Mouse (Mus musculus): ENCODE measurements around the gene Npepps. TPM values are rescaled to one million over a fixed set of nuclear protein-coding genes. Genes with fewer than 3 reads are reported as not detected.
"Not testable (repeated sequence)": the region's sequence is repeated elsewhere in the genome, so short reads cannot be mapped to it uniquely, and the experiment has no call there.

Npepps gene
- polyA plus RNA-seq, 1 experiment from 2014 or later, result 98.6 TPM

- Histone ChIP-seq H3K9me3 (ENCODE audit: control insufficient read depth, low read length) (no peaks in the 10 kb centered on the region), H3K4me3 (ENCODE audit: low read depth, low read length) (no peak overlapping the region), H3K36me3 (ENCODE audit: control insufficient read depth, insufficient read depth, low read length) (no peaks in the 10 kb centered on the region), H3K27me3 (ENCODE audit: control insufficient read depth, insufficient read depth, low read length) (no peaks in the 10 kb centered on the region), H3K27ac (ENCODE audit: low read depth, low read length) (no peak overlapping the region), H3K9ac (ENCODE audit: low read length) (no peak overlapping the region), H3K4me2 (ENCODE audit: low read depth) (no peak overlapping the region), H3K4me1 (ENCODE audit: control insufficient read depth, insufficient read depth, low read length) (peaks cover 8% of the 10 kb centered on the region)
- 93% methylated on average over 2 of the region's 2 CpGs for WGBS
- DNase-seq (ENCODE audit: low spot score) (no peak), ATAC-seq (ENCODE audit: insufficient read depth, low FRiP score, low TSS enrichment) (no peak)
Measured at GRCm38 (mm10) chr11:97275349-97275748, 5.1 kb downstream of the Npepps start.

- not testable (repeated sequence) for H3K27me3 ChIP-seq (ENCODE audit: control insufficient read depth, insufficient read depth, low read length); H3K27ac ChIP-seq (ENCODE audit: low read depth, low read length); DNase-seq (ENCODE audit: low spot score); H3K4me3 ChIP-seq (ENCODE audit: low read depth, low read length); H3K4me1 ChIP-seq (ENCODE audit: control insufficient read depth, insufficient read depth, low read length); H3K4me2 ChIP-seq (ENCODE audit: low read depth); H3K9me3 ChIP-seq (ENCODE audit: control insufficient read depth, low read length); ATAC-seq (ENCODE audit: insufficient read depth, low FRiP score, low TSS enrichment); H3K9ac ChIP-seq (ENCODE audit: low read length); H3K36me3 ChIP-seq (ENCODE audit: control insufficient read depth, insufficient read depth, low read length)
- WGBS, result 96% methylated on average over 6 of the region's 6 CpGs
Measured at GRCm38 (mm10) chr11:97274947-97275346, 5.5 kb downstream of the Npepps start.

GRCm38 (mm10) chr11:97273613-97274012 is 6.8 kb downstream of the Npepps start:
- Histone ChIP-seq H3K36me3 (ENCODE audit: control insufficient read depth, insufficient read depth, low read length) (no peaks in the 10 kb centered on the region), H3K27me3 (ENCODE audit: control insufficient read depth, insufficient read depth, low read length) (no peaks in the 10 kb centered on the region), H3K4me2 (ENCODE audit: low read depth) (no peak overlapping the region), H3K27ac (ENCODE audit: low read depth, low read length) (no peak overlapping the region), H3K9me3 (ENCODE audit: control insufficient read depth, low read length) (no peaks in the 10 kb centered on the region), H3K4me3 (ENCODE audit: low read depth, low read length) (no peak overlapping the region), H3K9ac (ENCODE audit: low read length) (no peak overlapping the region), H3K4me1 (ENCODE audit: control insufficient read depth, insufficient read depth, low read length) (peaks cover 4% of the 10 kb centered on the region)
- ATAC-seq (ENCODE audit: insufficient read depth, low FRiP score, low TSS enrichment) (no peak), DNase-seq (ENCODE audit: low spot score) (no peak)
- 86% methylated on average over 5 of the region's 5 CpGs for WGBS

GRCm38 (mm10) chr11:97272835-97273234 is 7.6 kb downstream of the Npepps start:
- H3K9ac ChIP-seq (ENCODE audit: low read length), result no peak overlapping the region
- ATAC-seq (ENCODE audit: insufficient read depth, low FRiP score, low TSS enrichment) (no peak), DNase-seq (ENCODE audit: low spot score) (no peak)
- H3K4me2 ChIP-seq (ENCODE audit: low read depth), result no peak overlapping the region
- no peaks in the 10 kb centered on the region for H3K27me3 ChIP-seq (ENCODE audit: control insufficient read depth, insufficient read depth, low read length)
- H3K27ac ChIP-seq (ENCODE audit: low read depth, low read length), result no peak overlapping the region
- no peaks in the 10 kb centered on the region for H3K4me1 ChIP-seq (ENCODE audit: control insufficient read depth, insufficient read depth, low read length)
- H3K4me3 ChIP-seq (ENCODE audit: low read depth, low read length), result no peak overlapping the region
- no peaks in the 10 kb centered on the region for H3K9me3 ChIP-seq (ENCODE audit: control insufficient read depth, low read length)
- no peaks in the 10 kb centered on the region for H3K36me3 ChIP-seq (ENCODE audit: control insufficient read depth, insufficient read depth, low read length)
- WGBS, result 95% methylated on average over 4 of the region's 4 CpGs

- not testable (repeated sequence) for H3K4me1 ChIP-seq (ENCODE audit: control insufficient read depth, insufficient read depth, low read length); ATAC-seq (ENCODE audit: insufficient read depth, low FRiP score, low TSS enrichment)
Measured at GRCm38 (mm10) chr11:97270004-97270403, 10.4 kb downstream of the Npepps start.

GRCm38 (mm10) chr11:97266544-97266943 is 13.9 kb downstream of the Npepps start:
- H3K9ac ChIP-seq (ENCODE audit: low read length); DNase-seq (ENCODE audit: low spot score); ATAC-seq (ENCODE audit: insufficient read depth, low FRiP score, low TSS enrichment); H3K27ac ChIP-seq (ENCODE audit: low read depth, low read length); H3K4me3 ChIP-seq (ENCODE audit: low read depth, low read length); H3K36me3 ChIP-seq (ENCODE audit: control insufficient read depth, insufficient read depth, low read length); H3K9me3 ChIP-seq (ENCODE audit: control insufficient read depth, low read length); H3K4me2 ChIP-seq (ENCODE audit: low read depth); H3K27me3 ChIP-seq (ENCODE audit: control insufficient read depth, insufficient read depth, low read length); H3K4me1 ChIP-seq (ENCODE audit: control insufficient read depth, insufficient read depth, low read length): not testable (repeated sequence)
- WGBS, result 97% methylated on average over 1 of the region's 1 CpGs

More at GRCm38 (mm10) chr11:97270004-97270403, 10.4 kb downstream of the Npepps start:
- H3K27ac ChIP-seq (ENCODE audit: low read depth, low read length); H3K36me3 ChIP-seq (ENCODE audit: control insufficient read depth, insufficient read depth, low read length); H3K9me3 ChIP-seq (ENCODE audit: control insufficient read depth, low read length); H3K4me2 ChIP-seq (ENCODE audit: low read depth); H3K4me3 ChIP-seq (ENCODE audit: low read depth, low read length); H3K27me3 ChIP-seq (ENCODE audit: control insufficient read depth, insufficient read depth, low read length); H3K9ac ChIP-seq (ENCODE audit: low read length); DNase-seq (ENCODE audit: low spot score): not testable (repeated sequence)
- whole genome bisulfite sequencing, result 73% methylated on average over 2 of the region's 2 CpGs

- not testable (repeated sequence) for H3K27ac ChIP-seq (ENCODE audit: low read depth, low read length); H3K4me1 ChIP-seq (ENCODE audit: control insufficient read depth, insufficient read depth, low read length); H3K36me3 ChIP-seq (ENCODE audit: control insufficient read depth, insufficient read depth, low read length); DNase-seq (ENCODE audit: low spot score); H3K4me3 ChIP-seq (ENCODE audit: low read depth, low read length); H3K9ac ChIP-seq (ENCODE audit: low read length); H3K27me3 ChIP-seq (ENCODE audit: control insufficient read depth, insufficient read depth, low read length); ATAC-seq (ENCODE audit: insufficient read depth, low FRiP score, low TSS enrichment); H3K4me2 ChIP-seq (ENCODE audit: low read depth); H3K9me3 ChIP-seq (ENCODE audit: control insufficient read depth, low read length)
- 85% methylated on average over 1 of the region's 1 CpGs for WGBS
Measured at GRCm38 (mm10) chr11:97249649-97250048, 30.8 kb downstream of the Npepps start.

- H3K27me3 ChIP-seq (ENCODE audit: control insufficient read depth, insufficient read depth, low read length), result no peaks in the 10 kb centered on the region
- peaks cover 4% of the 10 kb centered on the region; the same call in 1 of the 2 replicates for H3K36me3 ChIP-seq (ENCODE audit: control insufficient read depth, insufficient read depth, low read length)
- no peaks in the 10 kb centered on the region for H3K4me1 ChIP-seq (ENCODE audit: control insufficient read depth, insufficient read depth, low read length)
- H3K4me3 ChIP-seq (ENCODE audit: low read depth, low read length), result no peak overlapping the region
- no peak for DNase-seq (ENCODE audit: low spot score)
- no peak overlapping the region for H3K27ac ChIP-seq (ENCODE audit: low read depth, low read length)
- H3K9ac ChIP-seq (ENCODE audit: low read length), result no peak overlapping the region
- no peaks in the 10 kb centered on the region for H3K9me3 ChIP-seq (ENCODE audit: control insufficient read depth, low read length)
- H3K4me2 ChIP-seq (ENCODE audit: low read depth), result no peak overlapping the region
- 92% methylated on average over 10 of the region's 10 CpGs for WGBS
- ATAC-seq (ENCODE audit: insufficient read depth, low FRiP score, low TSS enrichment), result no peak
Measured at GRCm38 (mm10) chr11:97246510-97247159, 33.8 kb downstream of the Npepps start.

GRCm38 (mm10) chr11:97241321-97241720 is 39.1 kb downstream of the Npepps start:
- WGBS, result 96% methylated on average over 7 of the region's 7 CpGs
- no peaks in the 10 kb centered on the region for H3K9me3 ChIP-seq (ENCODE audit: control insufficient read depth, low read length)
- no peak overlapping the region for H3K9ac ChIP-seq (ENCODE audit: low read length)
- H3K27me3 ChIP-seq (ENCODE audit: control insufficient read depth, insufficient read depth, low read length), result no peaks in the 10 kb centered on the region
- H3K27ac ChIP-seq (ENCODE audit: low read depth, low read length), result no peak overlapping the region
- no peak overlapping the region for H3K4me3 ChIP-seq (ENCODE audit: low read depth, low read length)
- no peaks in the 10 kb centered on the region for H3K4me1 ChIP-seq (ENCODE audit: control insufficient read depth, insufficient read depth, low read length)
- no peak for ATAC-seq (ENCODE audit: insufficient read depth, low FRiP score, low TSS enrichment)
- DNase-seq (ENCODE audit: low spot score), result no peak
- peaks cover 4% of the 10 kb centered on the region for H3K36me3 ChIP-seq (ENCODE audit: control insufficient read depth, insufficient read depth, low read length)
- no peak overlapping the region for H3K4me2 ChIP-seq (ENCODE audit: low read depth)

Data from neural tube, embryonic 11.5 days (tissue).